In the genomic region with DNA sequence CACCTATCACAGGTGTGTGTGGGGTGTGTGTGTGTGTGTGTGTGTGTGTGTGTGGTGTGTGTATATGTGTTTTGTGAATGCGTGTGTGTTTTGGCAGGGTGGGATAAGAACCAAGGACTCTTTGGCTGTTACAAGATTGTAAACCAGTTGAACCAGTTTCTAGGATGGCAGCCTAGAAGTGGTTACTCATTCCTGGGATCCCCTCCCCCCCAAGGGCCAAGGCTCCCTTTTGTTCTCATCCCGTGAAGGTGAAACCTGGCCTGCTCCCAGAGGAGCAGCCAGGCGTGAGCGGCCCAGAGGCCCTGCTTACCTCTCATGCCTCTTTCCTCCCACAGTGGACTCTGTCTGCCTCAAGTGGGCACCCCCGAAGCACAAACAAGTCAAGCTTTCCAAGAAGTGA, we compare ENCODE assay signal across 14 mouse cellular contexts. TPM values are rescaled to one million over a fixed set of nuclear protein-coding genes. Genes with fewer than 3 reads are reported as not detected.
DNase-seq lines count a peak whose midpoint lies in the region; ATAC-seq and TF ChIP-seq lines count a peak whose summit lies in the region.
"Had no signal": no experiment of that assay in that cellular context is flagged by ENCODE, and none has a peak within 500 bp of the region (broad histone marks: within the 10 kb centered on the region; RNA-seq: fewer than 3 reads in every experiment).

No protein-coding gene starts in this region.

- no peak overlapping the region for H3K9ac ChIP-seq in ES-Bruce4 (ENCODE audit: low read depth, poor library complexity, severe bottlenecking)
- no peak overlapping the region for H3K9ac ChIP-seq in embryonic facial prominence, embryonic 13.5 days
- H3K9ac ChIP-seq in kidney, embryonic 14.5 days (ENCODE audit: low read depth, low read length), result no peak overlapping the region
- no peak overlapping the region for H3K9ac ChIP-seq in lung, postnatal 0 days (replicated peaks; ENCODE audit: low read depth)
- H3K9ac ChIP-seq in heart, adult 2 months (ENCODE audit: low read depth, low read length), result no peak overlapping the region
- H3K9ac ChIP-seq: hindbrain, embryonic 13.5 days; limb, embryonic 15.5 days had no signal

- no peak overlapping the region for H3K4me3 ChIP-seq in ES-Bruce4 (ENCODE audit: low read depth, low read length)
- H3K4me3 ChIP-seq in embryonic facial prominence, embryonic 13.5 days, result no peak overlapping the region
- no peak overlapping the region for H3K4me3 ChIP-seq in kidney, embryonic 14.5 days (ENCODE audit: low read length)
- no peak overlapping the region for H3K4me3 ChIP-seq in lung, postnatal 0 days (ENCODE audit: low read depth, low read length)
- H3K4me3 ChIP-seq in heart, adult 2 months, result no peak overlapping the region
- H3K4me3 ChIP-seq: hindbrain, embryonic 13.5 days; limb, embryonic 15.5 days; midbrain, embryonic 10.5 days had no signal

- ATAC-seq in embryonic facial prominence, embryonic 13.5 days (ENCODE audit: insufficient number of reproducible peaks, insufficient read depth, low FRiP score, low TSS enrichment, low read depth), result no peak
- peak; percentile 81; the same call in 1 of the 2 replicates for ATAC-seq in kidney, embryonic 14.5 days (ENCODE audit: low FRiP score, low TSS enrichment)
- peak; percentile 84 for ATAC-seq in lung, postnatal 0 days
- ATAC-seq: forebrain, embryonic 16.5 days had no signal

- no peak for TF ChIP-seq POLR2A in ES-Bruce4 (IDR thresholded peaks at IDR 0.05; ENCODE audit: insufficient read depth, low read length)
- TF ChIP-seq POLR2A in heart, adult 2 months (IDR thresholded peaks at IDR 0.05; ENCODE audit: insufficient read depth, low read depth, low read length), result no peak

- no peak overlapping the region for H3K4me2 ChIP-seq in embryonic facial prominence, embryonic 13.5 days
- H3K4me2 ChIP-seq in kidney, embryonic 14.5 days (replicated peaks; ENCODE audit: low read depth, low read length), result no peak overlapping the region
- H3K4me2 ChIP-seq in lung, postnatal 0 days (replicated peaks; ENCODE audit: low read depth, low read length), result no peak overlapping the region
- H3K4me2 ChIP-seq: hindbrain, embryonic 13.5 days; limb, embryonic 15.5 days had no signal

- intact Hi-C loops in heart, adult 2 months (cut with DNase I), result no loop called here

- no peaks in the 10 kb centered on the region for H3K79me2 ChIP-seq in heart, adult 2 months (replicated peaks; ENCODE audit: control insufficient read depth, insufficient read depth, low read length)

- TF ChIP-seq EP300 in ES-Bruce4 (IDR thresholded peaks at IDR 0.05; ENCODE audit: insufficient read depth, low read depth, low read length), result 0 out of 2 replicates have a peak, but pooled peaks have one; percentile 59
- peak; percentile 95 for TF ChIP-seq EP300 in lung, postnatal 0 days (IDR thresholded peaks at IDR 0.05)
- no peak for TF ChIP-seq EP300 in heart, adult 2 months (IDR thresholded peaks at IDR 0.05; ENCODE audit: insufficient read depth, low read depth, low read length)

- H3K4me1 ChIP-seq in ES-Bruce4 (ENCODE audit: control insufficient read depth, insufficient read depth, low read length), result peaks cover 4% of the 10 kb centered on the region
- peaks cover 16% of the 10 kb centered on the region for H3K4me1 ChIP-seq in embryonic facial prominence, embryonic 13.5 days
- H3K4me1 ChIP-seq in kidney, embryonic 14.5 days (ENCODE audit: control insufficient read depth, insufficient read depth, low read length), result peaks cover 18% of the 10 kb centered on the region
- peaks cover 4% of the 10 kb centered on the region; the same call in 1 of the 2 replicates for H3K4me1 ChIP-seq in lung, postnatal 0 days (ENCODE audit: insufficient read depth, low read depth, low read length)
- H3K4me1 ChIP-seq in heart, adult 2 months (ENCODE audit: control insufficient read depth, insufficient read depth, low read length), result no peaks in the 10 kb centered on the region

- no peaks in the 10 kb centered on the region for H3K9me3 ChIP-seq in ES-Bruce4 (replicated peaks; ENCODE audit: control insufficient read depth, insufficient read depth, low read length, poor library complexity, severe bottlenecking)
- H3K9me3 ChIP-seq in embryonic facial prominence, embryonic 13.5 days, result no peaks in the 10 kb centered on the region
- H3K9me3 ChIP-seq in kidney, embryonic 14.5 days (ENCODE audit: control insufficient read depth, low read length), result no peaks in the 10 kb centered on the region
- no peaks in the 10 kb centered on the region for H3K9me3 ChIP-seq in lung, postnatal 0 days (ENCODE audit: low read length)
- H3K9me3 ChIP-seq: hindbrain, embryonic 13.5 days; limb, embryonic 15.5 days; midbrain, embryonic 10.5 days had no signal

- H3K36me3 ChIP-seq in ES-Bruce4 (ENCODE audit: control insufficient read depth, insufficient read depth, low read length, poor library complexity, severe bottlenecking), result peaks cover 16% of the 10 kb centered on the region
- peaks cover 64% of the 10 kb centered on the region for H3K36me3 ChIP-seq in embryonic facial prominence, embryonic 13.5 days
- peaks cover 53% of the 10 kb centered on the region for H3K36me3 ChIP-seq in kidney, embryonic 14.5 days (ENCODE audit: control insufficient read depth, insufficient read depth, low read length)
- H3K36me3 ChIP-seq in lung, postnatal 0 days (ENCODE audit: insufficient read depth, low read length), result 0 out of 2 replicates have a peak, but pooled peaks cover 12% of the 10 kb centered on the region
- no peaks in the 10 kb centered on the region for H3K36me3 ChIP-seq in heart, adult 2 months (ENCODE audit: control insufficient read depth, insufficient read depth, low read length)

- peak; percentile 95 for DNase-seq in lung, postnatal 0 days (ENCODE audit: low spot score)
- no peak for DNase-seq in cerebellum, adult 9-10 months
- DNase-seq in thymus, adult 18-20 months, result no peak
- DNase-seq in adrenal gland, adult 2 months, result no peak
- no peak for DNase-seq in heart, adult 2 months
- DNase-seq: cerebellum, postnatal 14 days had no signal

- peak overlapping the region; percentile 41 for H3K27ac ChIP-seq in ES-Bruce4 (ENCODE audit: insufficient read depth, low read length)
- H3K27ac ChIP-seq in embryonic facial prominence, embryonic 13.5 days, result peak overlapping the region; percentile 68
- peak overlapping the region; percentile 94 for H3K27ac ChIP-seq in kidney, embryonic 14.5 days (ENCODE audit: low read depth, low read length)
- peak overlapping the region; percentile 95 for H3K27ac ChIP-seq in lung, postnatal 0 days (ENCODE audit: low read length)
- no peak overlapping the region for H3K27ac ChIP-seq in heart, adult 2 months
- H3K27ac ChIP-seq: hindbrain, embryonic 13.5 days; limb, embryonic 15.5 days; midbrain, embryonic 10.5 days had no signal

- TF ChIP-seq CTCF in ES-Bruce4 (IDR thresholded peaks at IDR 0.05; ENCODE audit: low read depth, low read length), result no peak
- TF ChIP-seq CTCF in lung, postnatal 0 days (IDR thresholded peaks at IDR 0.05), result no peak
- no peak for TF ChIP-seq CTCF in heart, adult 2 months (IDR thresholded peaks at IDR 0.05)

- 52% methylated on average over 5 of the region's 5 CpGs for WGBS in embryonic facial prominence, embryonic 13.5 days
- 48% methylated on average over 5 of the region's 5 CpGs for WGBS in kidney, embryonic 14.5 days
- WGBS in lung, postnatal 0 days, result 65% methylated on average over 5 of the region's 5 CpGs
- 85% methylated on average over 5 of the region's 5 CpGs for WGBS in heart, adult 2 months

- H3K27me3 ChIP-seq in ES-Bruce4 (ENCODE audit: control insufficient read depth, insufficient read depth, low read length, poor library complexity, severe bottlenecking), result no peaks in the 10 kb centered on the region
- H3K27me3 ChIP-seq in embryonic facial prominence, embryonic 13.5 days, result peaks cover 27% of the 10 kb centered on the region
- no peaks in the 10 kb centered on the region for H3K27me3 ChIP-seq in kidney, embryonic 14.5 days (ENCODE audit: control insufficient read depth, insufficient read depth, low read length)
- no peaks in the 10 kb centered on the region for H3K27me3 ChIP-seq in lung, postnatal 0 days (replicated peaks; ENCODE audit: insufficient read depth, low read length)
- H3K27me3 ChIP-seq in heart, adult 2 months (ENCODE audit: control insufficient read depth, insufficient read depth, low read length), result peaks cover 2% of the 10 kb centered on the region; the same call in 1 of the 2 replicates

RNA-seq across cellular contexts. Expression of a gene that starts 4.7 kb away (rescaled TPM):
- polyA plus RNA-seq in ES-Bruce4 (2011; ENCODE audit: insufficient read depth, insufficient read length, low read depth, missing spikeins), result 73.0 and 74.5 TPM in 2 replicates
- polyA plus RNA-seq in embryonic facial prominence, embryonic 13.5 days (2015; fragmentation: Nextera tagmentation; extraction: Ambion mirVana), result 8.7 and 14.0 TPM in 2 replicates
- polyA plus RNA-seq in kidney, embryonic 14.5 days (2014; fragmentation: Nextera tagmentation; extraction: Ambion mirVana), result 44.7 and 47.1 TPM in 2 replicates
- 141 and 152 TPM in 2 replicates for polyA plus RNA-seq in lung, postnatal 0 days (2015; fragmentation: Nextera tagmentation; extraction: Ambion mirVana)
- total RNA-seq in adrenal gland, adult 2 months (2021), result under 1 TPM in 1 of 2 experiments, not detected in 1; 0.24 TPM
- 0.07 and 0.38 TPM in 2 replicates for polyA plus RNA-seq in adrenal gland, adult 2 months (2012; rRNA removed)
- total RNA-seq in heart, adult 2 months (2021), result not detected
- polyA plus RNA-seq in heart, adult 2 months (2012; rRNA removed), result 1.1 TPM in 1 of 2 replicates, not detected in the other
- total RNA-seq: granulocyte monocyte progenitor cell, adult 5-6 weeks had no signal

RNA-seq across cellular contexts. Expression of a gene that starts 12.9 kb away (rescaled TPM):
- 43.2 and 47.1 TPM in 2 replicates for polyA plus RNA-seq in ES-Bruce4 (2011; ENCODE audit: insufficient read depth, insufficient read length, low read depth, missing spikeins)
- 45.6 and 52.3 TPM in 2 replicates for polyA plus RNA-seq in embryonic facial prominence, embryonic 13.5 days (2015; fragmentation: Nextera tagmentation; extraction: Ambion mirVana)
- 37.2 and 48.9 TPM in 2 replicates for polyA plus RNA-seq in kidney, embryonic 14.5 days (2014; fragmentation: Nextera tagmentation; extraction: Ambion mirVana)
- 21.1 TPM in 2 replicates for polyA plus RNA-seq in lung, postnatal 0 days (2015; fragmentation: Nextera tagmentation; extraction: Ambion mirVana)
- total RNA-seq in adrenal gland, adult 2 months (2021), result 10 to 100 TPM; 24.6 to 27.1 TPM
- polyA plus RNA-seq in adrenal gland, adult 2 months (2012; rRNA removed), result 10.6 and 10.9 TPM in 2 replicates
- 10 to 100 TPM; 13.8 to 14.6 TPM for total RNA-seq in heart, adult 2 months (2021)
- polyA plus RNA-seq in heart, adult 2 months (2012; rRNA removed), result 10.1 and 16.9 TPM in 2 replicates

RNA-seq across cellular contexts. Expression of a gene that starts 21.3 kb away (rescaled TPM):
- polyA plus RNA-seq in ES-Bruce4 (2011; ENCODE audit: insufficient read depth, insufficient read length, low read depth, missing spikeins), result 21.2 and 22.4 TPM in 2 replicates
- 10.5 and 10.6 TPM in 2 replicates for polyA plus RNA-seq in embryonic facial prominence, embryonic 13.5 days (2015; fragmentation: Nextera tagmentation; extraction: Ambion mirVana)
- 12.1 and 12.4 TPM in 2 replicates for polyA plus RNA-seq in kidney, embryonic 14.5 days (2014; fragmentation: Nextera tagmentation; extraction: Ambion mirVana)
- 9.2 and 10.0 TPM in 2 replicates for polyA plus RNA-seq in lung, postnatal 0 days (2015; fragmentation: Nextera tagmentation; extraction: Ambion mirVana)
- 1 to 10 TPM; 8.2 to 9.4 TPM for total RNA-seq in adrenal gland, adult 2 months (2021)
- 24.8 and 27.8 TPM in 2 replicates for polyA plus RNA-seq in adrenal gland, adult 2 months (2012; rRNA removed)
- 1 to 10 TPM; 6.0 to 9.7 TPM for total RNA-seq in heart, adult 2 months (2021)
- polyA plus RNA-seq in heart, adult 2 months (2012; rRNA removed), result 21.4 and 23.1 TPM in 2 replicates

RNA-seq across cellular contexts. Expression of a gene that starts 21.4 kb away (rescaled TPM):
- polyA plus RNA-seq in ES-Bruce4 (2011; ENCODE audit: insufficient read depth, insufficient read length, low read depth, missing spikeins), result 77.3 and 81.1 TPM in 2 replicates
- 83.2 and 96.8 TPM in 2 replicates for polyA plus RNA-seq in embryonic facial prominence, embryonic 13.5 days (2015; fragmentation: Nextera tagmentation; extraction: Ambion mirVana)
- polyA plus RNA-seq in kidney, embryonic 14.5 days (2014; fragmentation: Nextera tagmentation; extraction: Ambion mirVana), result 152 and 155 TPM in 2 replicates
- 74.4 and 81.2 TPM in 2 replicates for polyA plus RNA-seq in lung, postnatal 0 days (2015; fragmentation: Nextera tagmentation; extraction: Ambion mirVana)
- total RNA-seq in adrenal gland, adult 2 months (2021), result 100 to 1,000 TPM; 122 to 138 TPM
- 164 and 166 TPM in 2 replicates for polyA plus RNA-seq in adrenal gland, adult 2 months (2012; rRNA removed)
- 100 to 1,000 TPM; 104 to 131 TPM for total RNA-seq in heart, adult 2 months (2021)
- 165 and 210 TPM in 2 replicates for polyA plus RNA-seq in heart, adult 2 months (2012; rRNA removed)

RNA-seq across cellular contexts. Expression of a gene that starts 29.8 kb away (rescaled TPM):
- polyA plus RNA-seq in ES-Bruce4 (2011; ENCODE audit: insufficient read depth, insufficient read length, low read depth, missing spikeins), result 31.8 and 35.1 TPM in 2 replicates
- 136 and 137 TPM in 2 replicates for polyA plus RNA-seq in embryonic facial prominence, embryonic 13.5 days (2015; fragmentation: Nextera tagmentation; extraction: Ambion mirVana)
- 125 and 156 TPM in 2 replicates for polyA plus RNA-seq in kidney, embryonic 14.5 days (2014; fragmentation: Nextera tagmentation; extraction: Ambion mirVana)
- polyA plus RNA-seq in lung, postnatal 0 days (2015; fragmentation: Nextera tagmentation; extraction: Ambion mirVana), result 134 TPM in 2 replicates
- total RNA-seq in adrenal gland, adult 2 months (2021), result 10 to 100 TPM; 62.7 to 85.5 TPM
- 152 and 201 TPM in 2 replicates for polyA plus RNA-seq in adrenal gland, adult 2 months (2012; rRNA removed)
- total RNA-seq in heart, adult 2 months (2021), result 10 to 100 TPM; 16.2 to 17.7 TPM
- polyA plus RNA-seq in heart, adult 2 months (2012; rRNA removed), result 59.2 and 90.0 TPM in 2 replicates
